Mouse (Mus musculus) WW6 (cell line): Measurements from ENCODE around the gene C77080.

Experiments used
- DNase-seq: peaks from one replicate; pipeline ENCODE4 v3.0.0-alpha.2; 2013; ENCODE audit warnings: low read depth, low spot score

C77080 gene

DNA sequence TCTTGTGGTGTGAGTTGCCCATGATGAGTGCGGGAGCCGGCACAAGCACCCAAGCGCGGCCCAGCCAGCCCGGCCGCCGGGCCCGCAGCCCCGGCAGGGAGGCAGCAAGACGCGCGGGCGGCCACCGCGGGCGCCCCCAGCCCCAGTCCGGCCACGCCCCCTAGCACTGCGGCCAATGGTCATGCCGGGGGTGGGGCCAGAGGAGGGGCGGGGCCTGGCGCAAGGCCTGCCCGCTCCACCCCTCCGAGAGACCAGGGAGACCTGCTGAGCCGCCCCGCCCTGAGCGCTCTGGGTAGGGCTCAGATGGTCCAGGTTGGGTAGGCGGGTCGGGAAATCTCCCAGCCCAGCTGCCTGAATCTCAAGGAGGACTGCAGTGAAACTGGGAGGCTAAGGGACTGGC lies 22.1 kb downstream of the C77080 start:
- DNase-seq = peak; percentile 72

DNA sequence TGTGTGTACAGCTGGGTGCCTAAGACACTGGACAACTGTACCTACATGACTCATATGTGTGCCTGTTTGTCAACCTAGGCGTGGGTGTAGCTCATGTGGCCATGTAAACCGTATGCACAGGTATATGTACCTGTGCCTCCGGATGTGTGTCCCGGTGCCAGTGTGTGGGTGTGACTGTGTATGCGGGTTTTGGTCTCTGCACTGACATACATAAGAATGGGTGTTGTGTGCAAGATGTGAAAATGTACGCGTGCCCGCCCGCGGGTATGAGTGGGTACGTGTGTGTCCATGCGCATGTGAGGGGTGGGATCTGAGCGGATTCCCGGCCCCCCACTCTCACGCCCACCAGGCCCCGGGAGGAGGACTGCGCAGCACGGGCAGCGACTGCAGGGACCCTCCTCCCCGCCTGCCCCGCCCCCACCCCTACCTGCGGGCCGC lies 22.6 kb downstream of the C77080 start:
- no peak for DNase-seq

DNA sequence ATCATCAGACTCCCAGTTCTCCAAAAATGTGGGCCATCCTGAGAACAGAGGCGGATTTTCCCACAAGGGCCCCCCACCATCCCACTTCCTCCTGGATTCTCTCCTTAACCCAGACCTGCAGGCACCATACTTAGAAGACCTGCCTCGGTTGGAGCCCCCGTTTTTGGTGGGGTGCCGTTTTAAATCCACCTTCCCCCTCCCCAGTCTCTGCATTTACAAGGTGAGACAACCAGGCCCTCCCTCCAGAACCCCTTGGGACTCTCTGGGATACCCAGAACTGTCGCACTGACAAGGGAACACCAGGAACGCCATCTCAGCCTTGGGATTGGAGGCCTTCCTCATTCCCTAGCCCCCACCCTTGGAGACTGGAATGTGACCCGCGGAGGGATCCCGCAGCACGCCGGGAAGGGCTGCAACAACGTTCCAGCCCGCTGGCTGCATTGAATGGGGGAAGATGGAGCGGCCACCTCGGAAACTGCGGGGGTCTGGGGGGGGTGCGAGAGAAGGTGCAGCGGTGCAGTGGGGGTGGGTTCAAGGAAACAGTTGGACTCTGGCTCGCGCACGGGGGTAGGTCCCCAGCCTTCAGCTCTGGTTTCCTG lies 23.3 kb downstream of the C77080 start:
- no peak for DNase-seq

DNA sequence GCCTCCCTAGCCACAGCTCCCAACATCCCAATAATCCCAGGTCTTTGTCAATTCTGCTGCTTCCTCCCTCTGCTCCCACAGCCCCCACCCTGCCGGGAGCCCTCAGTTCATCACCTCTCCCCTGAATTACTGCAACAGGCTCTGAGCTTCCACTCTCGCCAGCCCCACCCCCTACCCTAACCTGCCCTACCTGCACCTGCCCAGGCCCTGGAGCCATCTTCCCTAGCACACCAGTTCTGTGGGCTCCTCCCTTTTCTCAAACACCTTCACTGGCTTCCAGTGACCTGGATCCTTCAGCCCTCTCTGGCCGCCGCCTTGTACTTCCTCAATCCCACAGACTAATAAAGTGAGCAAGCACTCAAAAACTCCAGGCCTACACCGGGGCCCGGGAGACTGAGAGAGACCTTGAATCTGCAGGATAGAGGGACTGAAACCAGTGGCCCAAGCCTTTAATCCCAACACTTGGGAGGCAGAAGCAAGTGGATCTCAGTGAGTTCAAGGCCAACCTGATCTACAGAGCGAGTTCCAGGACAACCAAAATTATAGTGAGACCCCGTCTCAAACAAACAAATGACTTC lies 24.9 kb downstream of the C77080 start:
- no peak for DNase-seq

DNA sequence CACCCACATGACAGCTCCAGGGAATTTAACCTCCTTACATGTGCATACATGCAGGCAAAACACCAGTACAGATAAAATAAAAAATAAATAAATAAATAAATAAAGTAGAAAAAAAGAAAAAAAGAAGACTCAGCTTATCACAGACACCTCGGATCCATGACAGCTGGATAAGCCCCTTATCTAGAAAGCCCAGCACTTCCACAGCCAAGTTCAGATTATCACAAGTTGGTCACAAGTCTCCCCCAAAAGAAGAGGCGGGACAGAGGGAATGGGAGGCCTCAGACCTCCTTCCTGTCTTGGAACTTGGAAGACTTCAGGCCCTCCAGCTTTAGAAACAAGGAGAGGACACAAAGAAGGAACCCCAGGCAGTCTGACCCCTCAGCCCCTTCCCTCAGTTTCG lies 26.1 kb downstream of the C77080 start:
- no peak for DNase-seq

DNA sequence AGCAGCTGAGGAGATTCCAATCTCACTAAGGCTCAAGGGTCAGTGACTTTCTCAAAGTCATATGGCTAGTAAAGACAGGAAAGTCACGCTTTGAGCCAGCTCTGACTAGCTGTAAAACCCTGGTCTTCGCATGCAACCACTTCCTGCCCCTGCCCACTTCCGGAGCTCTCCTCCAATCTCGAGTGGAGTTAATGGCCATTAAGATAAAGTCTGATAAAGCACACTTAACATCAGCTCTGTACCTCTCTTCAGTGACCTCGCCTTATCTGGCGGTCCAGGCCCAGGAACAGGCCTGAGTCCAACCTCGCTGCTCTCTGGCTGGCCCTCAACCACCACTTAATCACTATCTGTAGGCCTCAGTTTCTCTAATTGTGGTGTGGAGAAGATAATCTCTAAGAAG lies 26.7 kb downstream of the C77080 start:
- DNase-seq = no peak

DNA sequence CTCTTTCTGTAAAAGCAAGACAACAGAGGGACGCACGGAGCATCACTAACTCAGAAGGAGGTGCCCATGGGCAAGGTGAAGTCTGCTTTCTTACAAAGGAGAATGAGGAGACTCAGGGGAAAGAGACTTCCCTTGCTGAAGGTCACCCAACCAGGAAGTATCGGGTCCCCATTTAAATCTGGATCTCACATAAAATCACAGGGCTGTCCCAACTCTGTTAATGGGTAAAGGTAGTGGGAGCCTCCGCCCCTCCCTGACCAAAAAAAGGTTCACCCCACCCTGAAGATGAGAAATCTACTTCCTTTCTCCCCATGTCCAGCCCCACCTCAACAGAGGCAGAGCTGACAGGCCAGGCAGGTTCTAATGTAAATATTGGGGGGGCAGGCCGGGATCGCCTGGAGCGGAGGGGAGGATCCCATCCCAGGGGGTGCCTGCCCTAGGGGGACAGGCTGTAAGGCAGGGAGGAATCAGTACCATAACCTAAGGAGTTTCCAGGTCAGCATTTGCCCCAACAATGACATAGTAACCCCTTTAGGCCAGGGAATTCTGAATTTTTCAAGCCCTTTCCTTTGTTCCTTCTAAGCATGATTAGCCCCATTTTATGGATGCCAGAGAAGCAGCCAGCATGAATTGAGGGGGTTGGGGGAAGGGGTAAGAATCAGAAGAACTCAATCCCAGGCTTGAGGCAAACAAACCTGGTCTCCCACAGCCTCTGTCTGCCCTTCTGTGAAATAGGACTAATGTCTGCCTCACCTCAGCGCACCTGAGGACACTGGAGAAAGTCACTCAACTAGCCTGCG lies 28.4 kb downstream of the C77080 start:
- DNase-seq = no peak

DNA sequence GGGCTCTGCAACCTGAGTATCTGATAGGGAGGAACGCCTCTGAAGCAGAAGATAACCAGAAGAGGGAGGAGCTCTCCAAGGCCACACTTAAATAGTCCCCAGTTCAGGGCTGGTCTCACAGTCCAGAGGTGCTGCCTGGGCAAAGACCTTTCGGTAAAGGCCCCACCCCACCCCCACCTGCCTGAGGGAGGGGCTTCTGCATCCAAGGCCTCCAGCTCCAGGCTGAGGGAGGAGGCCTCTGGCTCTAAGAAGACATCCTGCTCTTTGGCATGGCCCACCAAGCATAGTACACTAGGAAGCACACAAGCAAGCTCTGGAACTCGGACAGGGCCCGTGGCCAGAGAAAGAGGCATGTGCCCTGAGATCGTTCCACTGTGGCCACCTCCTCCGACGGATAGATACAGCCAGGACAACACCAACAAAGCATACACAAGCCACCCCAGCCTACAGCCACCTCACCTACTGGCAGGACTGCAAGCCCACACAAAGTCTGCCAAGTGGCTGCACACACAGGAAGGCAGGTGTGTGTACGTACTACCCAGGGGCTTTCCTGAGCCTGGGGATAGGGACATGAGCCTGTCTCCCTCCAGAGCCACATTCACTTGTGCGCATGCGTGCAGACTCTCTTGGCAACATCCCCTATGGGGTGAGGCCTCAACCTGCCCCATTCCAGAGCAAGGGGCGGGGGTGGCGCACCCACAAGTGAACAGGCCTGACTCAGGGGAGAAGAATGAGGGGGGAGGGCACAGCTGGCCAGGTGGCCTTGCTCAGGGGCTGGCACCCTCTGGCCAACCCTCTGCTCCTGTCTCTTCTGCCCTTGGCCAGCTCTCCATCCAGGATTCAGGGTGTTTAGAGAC lies 29.4 kb downstream of the C77080 start:
- peak; percentile 77 for DNase-seq

DNA sequence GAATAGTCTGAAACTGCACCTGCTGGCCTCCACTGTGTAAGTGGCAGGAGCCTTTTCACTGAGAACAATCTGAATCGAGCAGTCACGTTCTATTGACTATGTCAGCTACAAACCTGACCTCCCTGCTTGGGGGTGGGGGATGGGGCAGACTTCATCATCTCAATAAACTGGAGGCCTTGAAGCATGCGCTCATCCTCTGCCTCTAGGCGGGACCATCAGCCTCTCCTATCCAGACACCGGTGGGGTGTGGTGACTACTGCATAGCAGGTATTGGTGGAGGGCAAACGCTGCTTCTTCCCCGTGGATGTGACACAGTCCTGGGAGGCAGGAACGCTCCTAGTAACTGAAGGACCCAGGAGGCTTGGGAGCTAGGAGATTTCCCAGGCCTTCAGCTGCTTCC lies 30.3 kb downstream of the C77080 start:
- DNase-seq = peak; percentile 65

DNA sequence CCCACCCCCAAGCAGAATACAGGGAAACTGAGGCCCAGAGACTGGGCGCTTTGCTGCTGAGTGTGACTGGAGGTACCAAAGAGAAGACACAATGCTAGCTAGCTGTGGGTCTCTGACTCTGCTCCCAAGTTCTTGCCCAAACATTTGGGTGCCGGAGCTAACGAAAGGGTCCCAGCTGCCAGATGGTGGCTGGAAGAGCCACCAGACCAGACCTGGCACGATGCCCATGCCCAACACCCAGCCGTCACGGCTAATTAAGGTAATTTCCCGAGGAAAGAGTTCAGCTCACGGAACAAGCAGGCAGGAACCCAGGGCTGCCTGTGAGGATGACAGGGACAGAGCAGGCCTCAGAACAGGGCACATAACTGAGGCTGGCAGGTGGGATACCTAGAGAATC lies 33.2 kb downstream of the C77080 start:
- DNase-seq = no peak

DNA sequence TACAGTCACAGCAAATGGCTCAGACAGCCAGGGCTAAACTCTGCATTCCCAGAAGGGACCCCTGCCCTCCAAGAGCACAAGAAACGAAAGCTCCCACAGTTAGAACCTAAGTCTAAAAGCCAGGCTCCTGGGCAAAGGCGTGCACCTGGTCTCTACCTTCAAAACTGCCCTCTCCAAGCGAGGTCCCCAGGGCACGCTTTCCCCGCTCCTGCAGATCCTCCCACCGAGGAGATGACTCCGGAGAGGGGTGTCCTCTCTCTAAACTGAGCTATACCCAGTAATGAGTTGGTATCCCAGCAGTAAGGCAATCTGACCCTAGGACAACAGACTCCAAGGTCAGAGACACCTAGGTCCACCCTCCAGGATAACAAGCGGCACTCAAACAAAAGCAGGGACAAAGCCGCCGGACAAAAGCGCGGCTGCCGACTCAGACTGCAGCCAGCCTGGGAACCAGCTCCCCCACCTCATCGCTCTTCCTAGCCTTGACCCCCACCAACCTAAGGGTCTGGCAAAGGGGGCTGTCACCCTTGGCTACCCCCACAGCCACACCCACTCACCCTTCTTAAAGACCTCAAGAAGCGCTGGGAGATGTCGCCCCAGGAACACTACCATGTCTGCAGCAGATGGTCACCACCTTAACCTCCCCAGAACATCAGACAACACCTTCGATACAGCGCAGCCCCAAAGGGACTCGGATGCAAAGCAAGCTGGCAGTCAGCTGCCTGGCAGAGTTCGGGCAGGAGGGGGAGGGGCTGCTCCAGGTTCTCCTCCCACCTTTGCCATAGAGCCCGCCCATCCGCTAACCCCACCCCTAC lies 33.8 kb downstream of the C77080 start:
- DNase-seq = no peak

DNA sequence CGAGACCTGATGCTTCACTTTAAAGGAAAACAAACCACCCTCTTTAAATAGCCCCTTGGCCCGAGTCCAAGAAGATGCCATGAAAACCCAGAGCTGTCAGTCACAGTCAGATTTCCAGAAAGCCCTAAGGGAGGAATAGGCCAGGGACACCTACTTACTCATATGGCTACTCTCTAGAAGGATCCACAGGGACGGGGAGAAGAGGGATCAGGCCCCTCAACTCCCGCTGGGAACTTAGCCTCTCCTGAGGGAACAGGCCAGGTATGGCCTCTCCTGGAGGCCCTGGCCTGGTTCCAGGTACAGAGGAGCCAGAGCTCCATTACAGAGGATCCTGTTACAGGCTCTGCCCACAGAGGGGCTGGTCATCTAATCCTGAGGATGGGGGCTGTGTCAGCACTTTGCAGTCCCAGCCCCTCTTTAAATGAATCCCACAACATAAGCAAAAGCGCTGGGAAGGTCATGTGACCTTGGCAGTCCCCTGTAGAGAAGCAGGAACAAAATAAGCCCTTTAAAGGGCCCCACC lies 34.7 kb downstream of the C77080 start:
- DNase-seq = no peak

DNA sequence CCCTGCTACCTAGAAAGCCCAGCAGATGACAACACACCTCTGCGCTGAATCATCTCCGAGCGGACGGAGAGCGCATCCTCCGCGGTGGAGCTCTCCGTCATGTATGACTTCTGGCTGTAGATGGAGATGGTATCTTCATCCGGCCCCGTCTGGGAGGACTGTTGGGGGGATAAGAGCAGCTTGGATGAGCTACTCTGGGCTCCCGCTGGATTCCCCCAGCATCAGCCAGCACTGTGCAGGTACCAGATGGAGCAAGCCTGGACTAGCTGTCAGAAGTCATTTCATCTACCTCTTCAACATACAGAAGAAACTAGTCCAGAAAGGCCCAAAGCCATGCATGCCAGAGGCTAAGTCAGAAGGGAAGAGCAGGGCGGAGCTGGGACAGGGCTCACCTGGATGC lies 35.9 kb downstream of the C77080 start:
- no peak for DNase-seq

DNA sequence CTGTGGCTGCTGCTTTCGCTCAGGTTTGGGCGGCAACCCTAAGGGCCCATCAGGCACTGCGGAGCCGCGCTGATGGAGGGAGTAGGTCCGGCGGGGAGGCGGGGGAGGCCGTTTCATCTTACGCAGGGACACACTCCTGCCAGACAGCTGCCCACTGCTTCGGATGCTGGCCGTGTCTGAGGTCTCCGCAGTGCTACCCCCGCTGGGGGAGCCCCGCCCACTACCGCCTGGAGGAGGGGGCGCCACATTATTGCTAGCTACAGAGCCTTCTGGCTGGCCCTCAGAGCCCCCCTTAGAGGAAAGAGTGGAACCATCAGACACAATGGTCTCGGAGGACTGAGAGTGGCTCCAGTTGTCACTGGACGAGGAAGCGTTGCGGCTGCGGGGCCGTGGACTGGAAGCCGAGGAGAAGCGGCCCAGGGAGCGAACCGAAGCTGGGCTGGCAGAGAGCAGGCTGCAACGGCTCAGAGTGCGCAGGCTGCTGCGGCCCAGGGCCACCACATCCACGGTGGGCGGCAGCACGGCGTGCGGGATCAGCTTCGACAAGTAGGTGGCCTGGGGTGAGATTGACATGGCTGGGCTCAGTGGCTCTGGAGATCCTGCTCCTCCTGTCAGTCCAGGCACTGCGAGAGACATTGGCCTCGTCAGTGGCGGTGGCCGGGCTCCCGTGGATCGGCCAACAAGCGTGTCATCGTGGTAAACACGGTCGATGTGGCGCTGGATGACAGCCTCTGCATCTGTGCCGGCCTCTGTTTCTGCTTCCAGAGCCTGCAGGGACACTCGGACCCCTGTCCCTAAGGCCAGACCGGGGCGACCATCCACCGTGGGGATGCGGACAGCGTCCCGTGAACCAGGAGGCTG lies 37.6 kb downstream of the C77080 start:
- DNase-seq = no peak

DNA sequence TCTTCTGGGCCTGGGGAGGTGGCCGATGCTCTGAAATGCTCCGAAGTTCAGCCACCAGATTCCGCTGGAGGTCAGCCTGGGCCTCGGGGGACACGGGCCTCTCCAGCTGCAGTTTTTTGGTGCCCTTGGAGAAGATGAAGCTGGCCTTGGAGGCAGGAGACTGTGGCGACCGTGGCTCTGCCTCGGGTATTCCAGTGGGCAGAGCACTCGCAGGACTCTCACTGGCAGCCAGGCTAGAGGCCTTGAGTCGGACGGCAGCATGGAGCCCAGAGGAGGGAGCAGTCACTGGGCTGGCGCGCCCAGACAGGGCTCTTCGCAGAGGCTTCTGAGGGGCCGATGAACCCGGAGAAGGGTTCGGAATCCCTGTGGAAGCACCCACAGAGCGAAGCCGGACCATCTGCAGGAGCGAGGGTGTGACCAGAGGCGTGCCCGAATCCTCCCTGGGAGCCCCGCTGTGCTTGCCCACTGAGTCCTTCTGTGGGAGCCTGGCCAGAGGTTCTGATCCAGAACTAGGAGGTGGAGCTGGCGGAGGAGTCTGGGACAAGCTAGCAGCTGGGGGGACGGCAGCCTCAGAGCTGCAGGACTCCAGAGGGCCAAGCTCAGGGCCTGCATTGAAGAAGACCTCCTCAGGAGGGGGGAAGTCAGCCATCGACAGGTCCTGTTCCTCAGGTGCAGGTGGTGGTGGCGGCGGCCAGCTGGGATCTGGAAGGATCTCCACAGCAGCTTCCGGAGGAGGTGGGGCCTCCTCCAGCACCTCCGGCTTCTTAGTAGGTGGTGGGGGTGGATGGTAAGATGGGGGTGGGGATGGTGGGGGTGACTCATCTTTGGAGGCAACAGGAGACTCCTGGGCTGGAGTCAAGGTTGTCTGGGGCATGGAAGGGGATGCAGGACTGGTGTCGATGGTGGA lies 38.9 kb downstream of the C77080 start:
- DNase-seq = no peak

DNA sequence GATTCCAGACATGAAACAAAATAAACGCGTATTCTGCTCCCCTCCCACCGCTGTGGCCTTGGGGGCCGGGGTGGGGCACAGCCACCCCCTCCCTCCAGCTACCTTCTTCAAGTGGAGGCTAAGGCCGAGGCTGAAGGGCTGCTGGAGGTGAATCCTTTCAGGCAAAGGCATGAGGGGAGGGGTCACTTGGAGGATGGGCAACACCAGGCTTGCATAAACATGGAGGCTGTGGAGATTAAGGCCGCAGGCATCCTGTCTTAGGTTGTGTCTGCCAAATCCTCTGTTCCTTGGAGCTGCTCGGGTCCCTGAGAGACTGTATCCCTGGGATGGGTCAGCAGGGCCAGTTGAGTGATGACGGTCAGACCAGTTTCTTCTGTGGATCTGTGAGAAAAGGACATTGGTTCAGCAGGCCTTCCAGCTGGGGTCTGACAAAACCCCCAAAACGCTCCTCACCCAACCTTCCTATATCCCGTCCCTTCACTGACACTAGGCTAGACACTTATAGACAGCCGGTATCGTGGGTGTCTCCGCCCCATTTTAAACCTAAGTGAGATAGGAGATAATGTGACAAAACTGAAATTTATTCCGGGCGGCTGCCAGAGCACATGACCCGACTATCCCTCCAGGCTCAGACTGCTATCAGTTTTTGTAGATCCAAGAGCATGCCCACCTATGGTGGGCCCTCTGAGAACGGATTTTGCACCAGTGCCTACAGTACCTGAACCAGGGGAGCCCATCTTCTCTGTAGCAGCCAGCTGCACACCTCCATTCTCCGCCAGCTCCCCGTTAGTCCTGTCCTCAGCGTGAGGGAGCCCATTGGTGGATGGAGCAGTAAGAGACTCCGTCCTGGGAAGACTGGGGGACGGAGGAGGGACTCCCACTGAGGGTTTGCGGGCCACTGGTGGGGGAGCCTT lies 39.9 kb downstream of the C77080 start:
- DNase-seq = no peak

DNA sequence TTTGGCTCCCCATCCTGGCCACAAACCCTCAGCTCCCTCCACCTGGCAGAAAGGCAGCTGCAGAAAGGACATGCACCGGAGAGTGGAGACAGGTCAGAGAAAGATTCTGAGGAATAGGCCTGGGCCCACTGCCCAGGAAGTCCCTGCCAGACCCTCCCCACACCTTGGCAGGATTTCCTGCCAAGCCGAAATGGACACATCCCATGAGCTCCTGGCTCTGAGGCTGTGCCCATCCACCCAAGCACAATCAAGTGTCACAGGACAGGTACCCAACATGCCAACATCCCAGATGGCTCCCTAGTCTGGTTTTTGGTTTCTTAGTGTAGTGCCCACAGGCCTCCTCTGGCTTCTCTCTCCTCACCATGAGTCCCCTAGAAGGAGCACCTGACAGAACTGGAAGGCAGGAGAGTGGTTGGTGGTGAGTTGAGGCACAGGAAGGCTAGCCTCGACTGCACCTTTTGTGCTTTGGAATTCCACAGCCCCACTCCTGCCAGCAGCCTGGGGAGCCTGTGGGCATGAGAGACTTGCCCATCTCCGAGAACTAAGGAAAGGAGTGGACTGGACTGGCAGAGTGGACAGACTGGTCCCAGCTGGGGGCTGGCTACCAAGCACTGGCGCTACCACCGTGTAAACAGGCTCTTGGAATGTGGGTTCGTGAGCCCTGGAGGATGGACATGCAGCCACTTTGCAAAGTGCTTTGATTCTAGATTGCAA lies 40.7 kb downstream of the C77080 start:
- no peak for DNase-seq
